Mouse (Mus musculus) heart, embryonic 13.5 days (tissue): Measurements from ENCODE around the gene Rhoq. TPM values are rescaled to one million over a fixed set of nuclear protein-coding genes. Genes with fewer than 3 reads are reported as not detected.
A peak's percentile ranks its signal among the peaks of the same experiment; 100 is the strongest.

ENCODE experiments used
- ATAC-seq: fragments of 200-750 bp; cut with Nextera tagmentation; 2 replicates; pipeline ENCODE4 v1.8.0; 2017; ENCODE audit warnings: moderate TSS enrichment; ENCODE audit not compliant: insufficient number of reproducible peaks, low FRiP score, low TSS enrichment; ENCODE audit errors: extremely low read depth
- H3K27ac ChIP-seq: fragments of 300-500 bp; sonication (generic); replicated peaks from 2 replicates; pipeline ENCODE4 v1.5.1; 2015; ENCODE audit warnings: moderate library complexity, mild to moderate bottlenecking, inconsistent platforms
- H3K27me3 ChIP-seq: fragments of 300-500 bp; sonication (generic); replicated peaks from 2 replicates; pipeline ENCODE4 v1.6.1; 2015; ENCODE audit warnings: mild to moderate bottlenecking, inconsistent platforms
- H3K36me3 ChIP-seq: fragments of 300-500 bp; sonication (generic); 2 replicates; pipeline ENCODE4 v1.6.1; 2015; ENCODE audit warnings: mild to moderate bottlenecking, inconsistent platforms
- H3K4me1 ChIP-seq: fragments of 300-500 bp; sonication (generic); 2 replicates; pipeline ENCODE4 v1.6.1; 2015; ENCODE audit warnings: inconsistent platforms
- H3K4me2 ChIP-seq: fragments of 300-500 bp; sonication (generic); 2 replicates; pipeline ENCODE4 v1.6.1; 2015; ENCODE audit warnings: inconsistent platforms, mild to moderate bottlenecking, moderate library complexity
- H3K4me3 ChIP-seq: fragments of 300-500 bp; sonication (generic); 2 replicates; pipeline ENCODE4 v1.5.1; 2015; ENCODE audit warnings: moderate library complexity, mild to moderate bottlenecking, inconsistent platforms
- H3K9ac ChIP-seq: fragments of 300-500 bp; sonication (generic); 2 replicates; pipeline ENCODE4 v1.6.1; 2015; ENCODE audit warnings: inconsistent platforms, mild to moderate bottlenecking, moderate library complexity
- H3K9me3 ChIP-seq: fragments of 300-500 bp; sonication (generic); 2 replicates; pipeline ENCODE4 v1.6.1; 2016; ENCODE audit warnings: inconsistent platforms
- WGBS: fragments of 180-500 bp; shearing (Covaris S2); methylation state at CpG from one replicate; pipeline ENCODE4 v1.1.7; 2015; ENCODE audit warnings: mixed read lengths; 5-methylcytosine and 5-hydroxymethylcytosine counted together
- polyA plus RNA-seq: library from polyadenylated mRNA; unstranded; fragments of >200 nt; fragmentation: Nextera tagmentation; extraction: Ambion mirVana; gene quantifications from 2 replicates; pipeline ENCODE4 v1.2.1, GENCODE M21; 2015

Rhoq gene
- polyA plus RNA-seq, 1 experiment from 2014 or later = 18.5 TPM

DNA sequence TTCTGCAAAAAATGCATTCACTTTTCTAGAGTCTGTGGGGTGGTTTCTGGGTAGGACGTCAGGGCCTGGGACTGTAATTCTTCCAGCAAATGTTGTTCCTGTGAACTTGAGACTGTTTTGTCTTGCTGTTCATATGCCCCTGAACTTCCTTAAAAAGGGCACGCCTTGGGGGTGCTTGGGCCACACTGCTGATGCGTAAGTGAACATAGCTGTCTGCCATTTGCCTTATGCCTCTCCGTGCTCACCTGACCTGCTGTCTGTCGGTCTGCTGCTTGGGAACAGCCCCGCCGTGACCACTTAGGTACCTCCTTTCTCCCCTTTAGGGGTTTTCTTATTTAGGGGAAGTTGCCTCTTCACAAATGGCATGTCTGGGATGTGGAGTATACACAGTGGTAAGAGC lies 9.0 kb downstream of the Rhoq start:
- H3K36me3 ChIP-seq = peaks cover 79% of the 10 kb centered on the region
- WGBS = 80% methylated on average over 7 of the region's 7 CpGs
- H3K27me3 ChIP-seq = no peaks in the 10 kb centered on the region
- no peaks in the 10 kb centered on the region for H3K9me3 ChIP-seq
- H3K4me3 ChIP-seq = no peak overlapping the region
- no peak overlapping the region for H3K27ac ChIP-seq
- no peak overlapping the region for H3K9ac ChIP-seq
- ATAC-seq = no peak
- peaks cover 51% of the 10 kb centered on the region for H3K4me1 ChIP-seq
- no peak overlapping the region for H3K4me2 ChIP-seq

DNA sequence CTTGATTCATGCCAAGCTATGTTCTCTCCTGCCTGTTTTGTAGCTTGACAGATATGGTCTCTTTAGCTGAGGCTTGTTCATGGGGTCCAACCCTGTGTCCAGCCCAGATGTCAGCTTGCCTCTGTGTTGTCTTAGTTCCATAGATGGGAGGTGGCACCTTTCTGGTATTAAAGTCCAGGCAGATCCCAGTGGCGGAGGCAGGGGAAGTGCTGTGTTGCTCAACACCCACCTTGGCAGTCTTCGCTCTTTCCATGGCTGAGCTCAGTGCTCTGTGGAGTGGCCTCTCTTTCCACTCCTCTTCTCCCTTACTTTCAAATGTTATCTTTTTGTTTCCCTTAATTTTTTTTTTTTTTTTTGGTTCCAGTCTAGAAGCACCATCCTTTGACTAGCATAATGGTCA lies 10.2 kb downstream of the Rhoq start:
- no peak overlapping the region for H3K4me2 ChIP-seq
- H3K27me3 ChIP-seq = no peaks in the 10 kb centered on the region
- H3K36me3 ChIP-seq = peaks cover 78% of the 10 kb centered on the region
- H3K27ac ChIP-seq = no peak overlapping the region
- no peak overlapping the region for H3K4me3 ChIP-seq
- H3K4me1 ChIP-seq = peaks cover 38% of the 10 kb centered on the region
- no peaks in the 10 kb centered on the region for H3K9me3 ChIP-seq
- WGBS = 80% methylated on average over 2 of the region's 2 CpGs
- no peak overlapping the region for H3K9ac ChIP-seq
- ATAC-seq = no peak

DNA sequence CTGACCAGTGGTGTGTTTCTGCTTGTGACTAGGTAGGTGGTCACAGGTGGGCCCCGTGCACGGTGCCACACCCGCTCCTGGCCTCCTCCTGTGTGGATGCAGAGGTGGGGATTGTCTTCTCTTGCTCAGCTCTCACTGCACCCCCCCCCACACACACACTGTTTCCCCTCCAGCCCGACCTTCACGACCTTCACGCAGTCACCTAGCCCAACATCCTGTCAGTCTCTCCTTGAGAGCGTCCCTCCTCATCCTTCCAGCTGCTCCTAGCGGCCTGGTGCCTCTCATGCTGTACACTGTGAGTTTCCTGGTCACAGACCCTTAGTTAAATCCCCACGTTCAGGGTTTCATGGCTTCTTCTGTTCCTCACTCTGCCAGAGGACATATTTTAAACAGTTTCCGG lies 13.5 kb downstream of the Rhoq start:
- Histone ChIP-seq H3K27me3 (no peaks in the 10 kb centered on the region), H3K36me3 (peaks cover 90% of the 10 kb centered on the region), H3K4me3 (no peak overlapping the region), H3K4me1 (peaks cover 12% of the 10 kb centered on the region), H3K9me3 (no peaks in the 10 kb centered on the region), H3K27ac (no peak overlapping the region), H3K9ac (peak overlapping the region; percentile 44; the same call in 1 of the 2 replicates), H3K4me2 (no peak overlapping the region)
- no peak for ATAC-seq
- WGBS = 65% methylated on average over 10 of the region's 10 CpGs

DNA sequence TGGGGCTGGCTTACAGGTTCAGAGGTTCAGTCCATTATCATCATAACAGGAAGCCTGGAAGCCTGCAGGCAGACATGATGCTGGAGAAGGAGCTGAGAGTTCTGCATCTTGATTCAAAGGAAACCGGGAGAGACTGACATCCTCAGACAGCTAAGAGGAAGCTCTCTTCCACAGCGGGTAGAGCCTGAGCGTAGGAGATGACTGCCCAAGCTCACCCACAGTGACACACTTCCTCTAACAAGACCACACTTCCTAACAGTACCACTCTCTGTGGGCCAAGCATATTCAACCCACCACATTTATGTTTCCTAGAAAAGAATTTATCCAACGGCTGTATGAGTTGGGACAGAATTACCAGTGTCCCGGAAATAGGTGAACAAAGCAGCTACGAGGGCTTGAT lies 15.6 kb downstream of the Rhoq start:
- Histone ChIP-seq H3K36me3 (peaks cover 90% of the 10 kb centered on the region), H3K27ac (no peak overlapping the region), H3K27me3 (no peaks in the 10 kb centered on the region), H3K4me2 (no peak overlapping the region), H3K4me1 (peaks cover 24% of the 10 kb centered on the region), H3K4me3 (no peak overlapping the region), H3K9me3 (no peaks in the 10 kb centered on the region), H3K9ac (no peak overlapping the region)
- ATAC-seq = no peak
- WGBS = 79% methylated on average over 6 of the region's 6 CpGs

DNA sequence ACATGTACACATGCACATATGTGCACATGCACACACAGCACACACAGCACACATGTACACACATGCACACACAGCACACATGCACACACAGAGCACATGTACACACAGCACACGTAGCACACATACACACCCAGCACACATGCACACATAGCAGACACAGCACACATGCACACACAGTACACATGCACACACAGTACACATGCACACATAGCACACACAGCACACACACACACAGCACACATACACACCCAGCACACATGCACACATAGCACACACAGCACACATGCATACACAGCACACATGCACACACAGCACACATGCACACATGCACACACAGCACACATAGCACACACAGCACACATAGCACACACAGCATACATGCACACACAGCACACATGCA lies 18.3 kb downstream of the Rhoq start:
- no peak overlapping the region for H3K9ac ChIP-seq
- peaks cover 34% of the 10 kb centered on the region for H3K4me1 ChIP-seq
- H3K9me3 ChIP-seq = no peaks in the 10 kb centered on the region
- peaks cover 78% of the 10 kb centered on the region for H3K36me3 ChIP-seq
- H3K27me3 ChIP-seq = no peaks in the 10 kb centered on the region
- H3K27ac ChIP-seq = no peak overlapping the region
- no peak overlapping the region for H3K4me2 ChIP-seq
- WGBS = 81% methylated on average over 1 of the region's 1 CpGs
- ATAC-seq = no peak
- H3K4me3 ChIP-seq = no peak overlapping the region

DNA sequence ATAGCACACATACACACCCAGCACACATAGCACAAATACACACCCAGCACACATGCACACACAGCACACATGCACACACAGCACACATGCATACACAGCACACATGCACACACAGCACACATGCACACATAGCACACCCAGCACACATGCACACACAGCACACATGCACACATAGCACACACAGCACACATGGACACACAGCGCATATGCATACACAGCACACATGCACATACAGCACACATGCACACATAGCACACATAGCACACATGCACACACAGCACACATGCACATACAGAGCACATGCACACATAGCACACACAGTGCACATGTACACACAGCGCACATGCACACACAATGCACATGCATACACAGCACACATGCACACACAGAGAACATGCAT lies 18.8 kb downstream of the Rhoq start:
- Histone ChIP-seq H3K36me3 (peaks cover 73% of the 10 kb centered on the region), H3K9ac (no peak overlapping the region)
- 98% methylated on average over 2 of the region's 2 CpGs for WGBS

GRCm38 (mm10) chr17:86982497-86982896 lies 19.6 kb downstream of the Rhoq start:
- ATAC-seq = no peak
- no peak overlapping the region for H3K4me2 ChIP-seq
- H3K36me3 ChIP-seq = peaks cover 70% of the 10 kb centered on the region
- no peak overlapping the region for H3K27ac ChIP-seq
- H3K4me1 ChIP-seq = peaks cover 41% of the 10 kb centered on the region
- no peak overlapping the region for H3K4me3 ChIP-seq
- no peaks in the 10 kb centered on the region for H3K27me3 ChIP-seq
- no peaks in the 10 kb centered on the region for H3K9me3 ChIP-seq
- 55% methylated on average over 9 of the region's 9 CpGs for WGBS
- no peak overlapping the region for H3K9ac ChIP-seq

More for the DNA sequence above, 18.8 kb downstream of the Rhoq start:
- no peak for ATAC-seq
- Histone ChIP-seq H3K9me3 (no peaks in the 10 kb centered on the region), H3K4me1 (peaks cover 34% of the 10 kb centered on the region), H3K27me3 (no peaks in the 10 kb centered on the region), H3K4me2 (no peak overlapping the region), H3K4me3 (no peak overlapping the region), H3K27ac (no peak overlapping the region)

DNA sequence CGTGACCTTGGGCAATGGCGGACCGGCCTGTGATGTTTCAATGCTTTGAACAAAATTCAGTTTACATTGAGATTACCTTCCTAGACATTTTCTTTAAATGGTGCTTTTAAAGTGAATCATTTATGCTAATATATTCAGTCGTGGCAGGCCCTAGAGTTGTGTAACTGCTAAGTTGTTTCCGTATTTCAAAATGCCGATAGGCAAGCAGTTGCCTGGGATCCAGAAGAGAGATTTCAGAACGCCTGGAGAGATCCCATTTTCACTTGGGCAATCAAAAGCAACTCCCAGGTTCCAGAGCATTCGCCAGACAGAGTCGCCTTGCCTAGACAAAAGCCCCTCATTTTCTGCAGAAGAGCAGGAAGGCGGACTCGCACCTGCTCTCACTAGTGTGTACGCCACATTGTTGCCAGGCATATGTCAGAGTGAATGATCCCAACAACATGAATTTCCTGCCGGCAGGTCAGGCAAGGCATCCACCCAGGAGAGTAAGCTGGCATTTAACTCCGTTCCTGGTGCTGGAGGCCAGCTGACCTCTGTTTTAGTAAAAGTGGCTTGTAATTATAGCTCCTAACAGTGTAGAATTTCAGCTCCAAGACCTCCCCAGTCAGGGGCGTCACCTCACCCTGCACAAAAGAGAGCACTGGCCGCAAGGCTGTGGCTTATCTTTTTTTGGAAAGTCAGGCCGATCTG lies 23.7 kb downstream of the Rhoq start:
- no peak for ATAC-seq
- Histone ChIP-seq H3K36me3 (peaks cover 33% of the 10 kb centered on the region), H3K27me3 (no peaks in the 10 kb centered on the region), H3K9ac (peak overlapping the region; percentile 38), H3K27ac (peak overlapping the region; percentile 74), H3K4me1 (peaks cover 75% of the 10 kb centered on the region), H3K4me2 (peak overlapping the region; percentile 53), H3K9me3 (no peaks in the 10 kb centered on the region), H3K4me3 (peak overlapping the region; percentile 24; the same call in 1 of the 2 replicates)
- WGBS = 57% methylated on average over 17 of the region's 17 CpGs

DNA sequence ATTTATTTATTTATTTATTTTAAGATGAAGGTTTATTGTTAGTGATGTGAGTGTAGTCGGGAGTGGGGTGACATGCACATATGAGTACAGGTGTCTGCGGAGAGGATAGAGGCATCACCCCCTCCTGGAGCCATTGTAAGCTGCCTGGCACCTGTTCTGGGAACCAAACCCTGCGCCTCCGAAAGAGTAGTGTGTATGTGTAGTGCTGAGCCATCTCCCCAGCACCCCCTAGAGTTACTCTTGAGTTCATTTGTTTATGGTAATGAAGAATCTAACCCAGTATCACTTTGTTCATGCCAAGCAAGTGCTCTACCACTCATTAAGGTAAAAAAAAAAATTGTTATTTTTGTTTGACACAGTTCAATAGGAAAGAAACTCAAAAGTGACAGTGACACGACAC lies 25.3 kb downstream of the Rhoq start:
- H3K4me3 ChIP-seq = no peak overlapping the region
- H3K4me2 ChIP-seq = no peak overlapping the region
- 0 out of 2 replicates have a peak overlapping the region, but pooled peaks have one; percentile 15 for H3K9ac ChIP-seq
- no peak for ATAC-seq
- H3K4me1 ChIP-seq = peaks cover 65% of the 10 kb centered on the region
- H3K27ac ChIP-seq = 0 out of 2 replicates have a peak overlapping the region, but pooled peaks have one; percentile 21
- 83% methylated on average over 5 of the region's 5 CpGs for WGBS
- no peaks in the 10 kb centered on the region for H3K9me3 ChIP-seq
- H3K36me3 ChIP-seq = peaks cover 17% of the 10 kb centered on the region
- H3K27me3 ChIP-seq = no peaks in the 10 kb centered on the region

DNA sequence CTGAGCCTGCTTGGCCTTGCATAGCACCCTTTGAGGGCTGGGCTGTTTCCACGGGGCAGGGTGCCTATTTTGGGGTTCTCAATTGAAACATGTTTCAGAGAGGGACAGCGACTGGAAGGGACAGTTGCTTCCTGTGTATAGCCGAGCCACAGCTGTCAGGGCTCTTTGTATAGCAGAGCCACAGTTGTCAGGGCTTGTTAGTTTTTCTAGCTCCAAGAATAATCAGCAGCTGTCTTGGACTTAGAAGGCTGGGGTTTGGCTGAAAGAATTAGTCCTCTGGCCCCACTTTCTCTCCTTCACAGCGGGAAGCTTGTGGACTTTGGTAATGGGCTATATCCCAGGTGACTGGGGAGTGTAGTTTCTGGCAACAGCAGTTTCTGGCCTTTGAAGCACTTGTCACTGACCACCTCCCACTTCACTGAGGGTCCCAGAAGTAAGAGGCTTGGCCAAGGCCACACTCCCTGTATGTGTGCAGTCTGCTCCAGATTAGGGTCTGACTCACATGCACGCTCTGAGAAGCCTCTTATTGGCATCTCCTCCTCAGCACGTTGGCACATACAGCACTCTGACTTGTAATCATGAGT lies 25.8 kb downstream of the Rhoq start:
- Histone ChIP-seq H3K4me1 (peaks cover 61% of the 10 kb centered on the region), H3K27ac (0 out of 2 replicates have a peak overlapping the region, but pooled peaks have one; percentile 21), H3K4me2 (no peak overlapping the region), H3K9ac (0 out of 2 replicates have a peak overlapping the region, but pooled peaks have one; percentile 15), H3K27me3 (no peaks in the 10 kb centered on the region), H3K4me3 (no peak overlapping the region), H3K9me3 (no peaks in the 10 kb centered on the region), H3K36me3 (peaks cover 12% of the 10 kb centered on the region)
- no peak for ATAC-seq
- WGBS = 50% methylated on average over 6 of the region's 6 CpGs

DNA sequence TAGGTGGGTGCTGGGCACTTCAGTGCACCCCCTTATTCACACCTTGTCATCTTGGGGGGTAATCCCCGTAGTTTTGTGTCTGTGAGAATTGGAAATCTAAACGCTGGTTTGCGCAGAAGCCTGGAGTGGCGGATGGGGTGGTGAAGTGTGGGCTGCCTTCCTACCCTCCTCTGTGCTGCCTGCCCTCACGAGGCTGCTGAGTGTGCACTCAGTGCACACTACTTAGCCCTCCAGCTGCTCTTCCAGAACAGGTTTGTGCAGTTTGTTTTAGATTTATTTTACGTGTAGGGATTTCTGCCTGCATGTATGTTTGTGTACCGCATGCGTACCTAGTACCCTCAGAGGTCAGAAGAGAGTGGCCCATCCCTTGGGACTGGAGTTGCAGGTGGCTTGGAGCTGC lies 28.4 kb downstream of the Rhoq start:
- Histone ChIP-seq H3K9me3 (no peaks in the 10 kb centered on the region), H3K4me3 (no peak overlapping the region), H3K27me3 (no peaks in the 10 kb centered on the region), H3K4me2 (no peak overlapping the region), H3K9ac (0 out of 2 replicates have a peak overlapping the region, but pooled peaks have one; percentile 3), H3K27ac (no peak overlapping the region), H3K36me3 (peaks cover 9% of the 10 kb centered on the region), H3K4me1 (peaks cover 51% of the 10 kb centered on the region)
- ATAC-seq = no peak
- whole genome bisulfite sequencing = 88% methylated on average over 8 of the region's 8 CpGs

DNA sequence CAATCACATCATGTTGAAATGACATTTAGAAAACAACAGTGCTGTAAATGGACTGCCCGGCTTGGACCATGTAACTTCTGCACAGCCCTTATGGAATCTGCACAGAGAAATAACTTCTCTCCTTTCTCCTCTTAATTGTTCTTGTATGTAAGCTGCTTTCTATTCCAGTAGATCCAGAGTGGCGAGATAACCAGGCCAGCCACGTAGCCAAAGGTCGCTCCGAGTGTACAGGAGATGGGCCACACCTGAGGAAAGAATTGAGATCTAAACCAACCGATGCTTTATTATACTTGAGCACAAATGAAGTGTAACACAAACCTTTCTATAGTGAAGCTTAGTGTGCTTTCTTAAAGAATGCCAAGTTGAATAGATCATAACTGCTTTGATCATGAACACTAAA lies 34.4 kb downstream of the Rhoq start:
- Histone ChIP-seq H3K27ac (no peak overlapping the region), H3K4me1 (no peaks in the 10 kb centered on the region), H3K9ac (no peak overlapping the region), H3K4me3 (no peak overlapping the region), H3K27me3 (no peaks in the 10 kb centered on the region), H3K9me3 (no peaks in the 10 kb centered on the region), H3K36me3 (peaks cover 46% of the 10 kb centered on the region), H3K4me2 (no peak overlapping the region)
- ATAC-seq = no peak
- 84% methylated on average over 6 of the region's 6 CpGs for WGBS
